Mouse (Mus musculus): ENCODE measurements at regions not wholly inside any gene's neighbourhood (a gene's known extent, or its start where the extent isn't known, plus 50 kb on each side); places are given as distances from the start of the nearest gene placed in this dataset.

GRCm38 (mm10) chrX:12472296-12472695, 115.3 kb upstream of the Atp6ap2 start:
- DNase-seq (ENCODE audit: low spot score), result no peak

GRCm38 (mm10) chrX:12479207-12479606, 108.4 kb upstream of the Atp6ap2 start:
- no peak for DNase-seq (ENCODE audit: low spot score)

GRCm38 (mm10) chrX:12490957-12491356, 96.6 kb upstream of the Atp6ap2 start:
- DNase-seq (ENCODE audit: low spot score), result no peak

GRCm38 (mm10) chrX:12493216-12493615, 94.4 kb upstream of the Atp6ap2 start:
- no peak for DNase-seq (ENCODE audit: low spot score)

GRCm38 (mm10) chrX:12493916-12494315, 93.7 kb upstream of the Atp6ap2 start:
- DNase-seq (ENCODE audit: low spot score), result no peak

GRCm38 (mm10) chrX:12494535-12494934, 93.1 kb upstream of the Atp6ap2 start:
- DNase-seq (ENCODE audit: low spot score), result no peak

GRCm38 (mm10) chrX:12500601-12501000, 87.0 kb upstream of the Atp6ap2 start:
- DNase-seq (ENCODE audit: low spot score), result peak; percentile 21

- DNase-seq (ENCODE audit: low spot score), result no peak
Observed at GRCm38 (mm10) chrX:12502364-12502763, 85.2 kb upstream of the Atp6ap2 start.

- no peak for DNase-seq (ENCODE audit: low spot score)
Observed at GRCm38 (mm10) chrX:12503581-12503980, 84.0 kb upstream of the Atp6ap2 start.

- no peak for DNase-seq (ENCODE audit: low spot score)
Observed at GRCm38 (mm10) chrX:12511119-12511518, 76.5 kb upstream of the Atp6ap2 start.

- no peak for DNase-seq (ENCODE audit: low spot score)
Observed at GRCm38 (mm10) chrX:12525044-12525443, 62.6 kb upstream of the Atp6ap2 start.

- DNase-seq (ENCODE audit: low spot score), result no peak
Observed at GRCm38 (mm10) chrX:12530406-12531311, 56.9 kb upstream of the Atp6ap2 start.

Data from lung, postnatal 25 days (tissue).